Mouse (Mus musculus) lung, embryonic 14.5 days (tissue): ENCODE measurements around the gene Dennd4c. TPM values are rescaled to one million over a fixed set of nuclear protein-coding genes. Genes with fewer than 3 reads are reported as not detected.

ENCODE experiments used
- ATAC-seq: fragments of 200-750 bp; cut with Nextera tagmentation; 2 replicates; pipeline ENCODE4 v1.8.0; 2017; ENCODE audit warnings: mild to moderate bottlenecking, moderate TSS enrichment, moderate library complexity; ENCODE audit not compliant: insufficient read depth
- DNase-seq: peaks from one replicate; pipeline ENCODE4 v3.0.0-alpha.2; 2015
- H3K27ac ChIP-seq: fragments of 300-500 bp; sonication (generic); 2 replicates; pipeline ENCODE4 v1.5.1; 2014; ENCODE audit warnings: low read depth, mild to moderate bottlenecking, moderate library complexity
- H3K27me3 ChIP-seq: fragments of 300-500 bp; sonication (generic); 2 replicates; pipeline ENCODE4 v1.6.1; 2014; ENCODE audit warnings: low read length, control low read depth; ENCODE audit not compliant: insufficient read depth
- H3K36me3 ChIP-seq: fragments of 300-500 bp; sonication (generic); 2 replicates; pipeline ENCODE4 v1.6.1; 2014; ENCODE audit warnings: control low read depth; ENCODE audit not compliant: insufficient read depth
- H3K4me1 ChIP-seq: fragments of 300-500 bp; sonication (generic); 2 replicates; pipeline ENCODE4 v1.6.1; 2014; ENCODE audit warnings: antibody characterized with exemption, control low read depth; ENCODE audit not compliant: insufficient read depth
- H3K4me2 ChIP-seq: fragments of 300-500 bp; sonication (generic); 2 replicates; pipeline ENCODE4 v1.6.1; 2014; ENCODE audit warnings: mild to moderate bottlenecking
- H3K4me3 ChIP-seq: fragments of 300-500 bp; sonication (generic); 2 replicates; pipeline ENCODE4 v1.5.1; 2014; ENCODE audit warnings: low read depth, low read length
- H3K9ac ChIP-seq: fragments of 300-500 bp; sonication (generic); 2 replicates; pipeline ENCODE4 v1.6.1; 2014
- H3K9me3 ChIP-seq: fragments of 300-500 bp; sonication (generic); 2 replicates; pipeline ENCODE4 v1.6.1; 2016; ENCODE audit warnings: low read depth, low read length, control low read depth
- CTCF ChIP-seq: IDR thresholded peaks from 2 replicates; pipeline ENCODE4 v1.5.1; 2016; ENCODE audit warnings: antibody characterized with exemption, low read depth
- WGBS: fragments of 180-500 bp; shearing (Covaris S2); extraction: QIAGEN DNeasy Blood & Tissue Kit; methylation state at CpG from one replicate; pipeline ENCODE4 v1.1.7; 2014; 5-methylcytosine and 5-hydroxymethylcytosine counted together
- polyA plus RNA-seq: library from polyadenylated mRNA; unstranded; fragments of >200 nt; fragmentation: Nextera tagmentation; extraction: Ambion mirVana; gene quantifications from 2 replicates; pipeline ENCODE4 v1.2.1, GENCODE M21; 2014

Dennd4c gene
- polyA plus RNA-seq, 1 experiment from 2014 or later: 13.6 TPM

GRCm38 (mm10) chr4:86851331-86851730 lies 103.0 kb downstream of the Dennd4c start:
- no peak for ATAC-seq
- Histone ChIP-seq H3K27me3 (no peaks in the 10 kb centered on the region), H3K9me3 (no peaks in the 10 kb centered on the region), H3K4me2 (no peak overlapping the region), H3K4me3 (no peak overlapping the region), H3K27ac (no peak overlapping the region), H3K9ac (no peak overlapping the region), H3K36me3 (peaks cover 64% of the 10 kb centered on the region), H3K4me1 (no peaks in the 10 kb centered on the region)
- TF ChIP-seq CTCF: no peak
- DNase-seq: no peak
- WGBS: 71% methylated on average over 2 of the region's 2 CpGs

GRCm38 (mm10) chr4:86852018-86852417 lies 103.7 kb downstream of the Dennd4c start:
- H3K36me3 ChIP-seq: peaks cover 61% of the 10 kb centered on the region
- 60% methylated on average over 3 of the region's 3 CpGs for WGBS
- ATAC-seq (no peak), DNase-seq (no peak)
- H3K9ac ChIP-seq: no peak overlapping the region
- H3K4me2 ChIP-seq: no peak overlapping the region
- H3K27ac ChIP-seq: 0 out of 2 replicates have a peak overlapping the region, but pooled peaks have one; percentile 30
- TF ChIP-seq CTCF: no peak
- no peaks in the 10 kb centered on the region for H3K9me3 ChIP-seq
- no peaks in the 10 kb centered on the region for H3K27me3 ChIP-seq
- H3K4me3 ChIP-seq: no peak overlapping the region
- H3K4me1 ChIP-seq: no peaks in the 10 kb centered on the region

GRCm38 (mm10) chr4:86852813-86853590 lies 104.6 kb downstream of the Dennd4c start:
- H3K36me3 ChIP-seq: peaks cover 53% of the 10 kb centered on the region

GRCm38 (mm10) chr4:86856304-86857112 lies 108.2 kb downstream of the Dennd4c start:
- DNase-seq (peak; percentile 16), ATAC-seq (no peak)
- under 1% methylated on average over 49 of the region's 50 CpGs for WGBS
- no peaks in the 10 kb centered on the region for H3K9me3 ChIP-seq
- H3K36me3 ChIP-seq: peaks cover 42% of the 10 kb centered on the region
- no peak for TF ChIP-seq CTCF
- no peaks in the 10 kb centered on the region for H3K27me3 ChIP-seq
- H3K4me2 ChIP-seq: peak overlapping the region; percentile 80
- H3K27ac ChIP-seq: peak overlapping the region; percentile 97
- peak overlapping the region; percentile 98 for H3K4me3 ChIP-seq
- peaks cover 6% of the 10 kb centered on the region; the same call in 1 of the 2 replicates for H3K4me1 ChIP-seq
- H3K9ac ChIP-seq: peak overlapping the region; percentile 100

More at GRCm38 (mm10) chr4:86852813-86853590, 104.6 kb downstream of the Dennd4c start:
- no peak overlapping the region for H3K4me3 ChIP-seq
- no peaks in the 10 kb centered on the region for H3K27me3 ChIP-seq
- no peak overlapping the region for H3K9ac ChIP-seq
- no peaks in the 10 kb centered on the region for H3K9me3 ChIP-seq
- WGBS: 81% methylated on average over 4 of the region's 4 CpGs
- no peak for TF ChIP-seq CTCF
- DNase-seq (peak; percentile 36), ATAC-seq (no peak)
- H3K4me1 ChIP-seq: peaks cover 2% of the 10 kb centered on the region; the same call in 1 of the 2 replicates
- H3K4me2 ChIP-seq: no peak overlapping the region
- no peak overlapping the region for H3K27ac ChIP-seq

- peak within 1 kb of the TSS; percentile 100 for H3K9ac ChIP-seq
- H3K27me3 ChIP-seq: no peaks in the 10 kb centered on the region
- H3K4me2 ChIP-seq: peak within 1 kb of the TSS; percentile 87
- H3K4me3 ChIP-seq: peak within 1 kb of the TSS; percentile 98
- H3K36me3 ChIP-seq: peaks cover 35% of the 10 kb centered on the region
- no peaks in the 10 kb centered on the region for H3K9me3 ChIP-seq
- peak; percentile 100 for DNase-seq
- peak; percentile 96 for ATAC-seq
- peak within 1 kb of the TSS; percentile 97 for H3K27ac ChIP-seq
- TF ChIP-seq CTCF: no peak
- peaks cover 6% of the 10 kb centered on the region; the same call in 1 of the 2 replicates for H3K4me1 ChIP-seq
- under 1% methylated on average over 68 of the region's 68 CpGs for WGBS
Observed at GRCm38 (mm10) chr4:86857113-86858069, 109.0 kb downstream of the Dennd4c start, which contains the start of gene Rps6. TSS of gene Rps6 (minus strand) at chr4:86857412.

- Histone ChIP-seq H3K9ac (peak overlapping the region; percentile 100), H3K4me1 (peaks cover 6% of the 10 kb centered on the region; the same call in 1 of the 2 replicates), H3K4me2 (peak overlapping the region; percentile 87), H3K36me3 (peaks cover 29% of the 10 kb centered on the region), H3K9me3 (no peaks in the 10 kb centered on the region), H3K27me3 (no peaks in the 10 kb centered on the region), H3K4me3 (peak overlapping the region; percentile 98), H3K27ac (no peak overlapping the region)
- DNase-seq: no peak
- no peak for TF ChIP-seq CTCF
- ATAC-seq: no peak
- 48% methylated on average over 12 of the region's 12 CpGs for WGBS
Observed at GRCm38 (mm10) chr4:86858070-86858440, 109.7 kb downstream of the Dennd4c start.
